Mouse (Mus musculus) liver, embryonic 14 days (tissue): ENCODE results near the gene Zfp82. TPM values are rescaled to one million over a fixed set of nuclear protein-coding genes. Genes with fewer than 3 reads are reported as not detected.

Experiments used
- polyA plus RNA-seq: library from polyadenylated mRNA; depleted of rRNA; stranded (reverse); fragments of >200 nt; gene quantifications from 2 replicates; pipeline ENCODE4 v1.2.3, GENCODE M21; 2012; rRNA removed

The Zfp82 gene
- polyA plus RNA-seq = 0.60 and 0.68 TPM in 2 replicates

GRCm38 (mm10) chr7:30072146-30073028, at the start of gene Zfp82:
Zfp82 (minus strand) TSS chr7:30072900.

GRCm38 (mm10) chr7:30121308-30122187, 48.8 kb upstream of the Zfp82 start, which contains the start of gene Zfp382:
Zfp382 (plus strand) TSS chr7:30121942.

GRCm38 (mm10) chr7:30094646-30095429, 22.1 kb upstream of the Zfp82 start, which contains the start of gene Zfp260:
Zfp260 (plus strand) TSS chr7:30094777.

GRCm38 (mm10) chr7:30090092-30090969, 17.6 kb upstream of the Zfp82 start, which contains the start of the genes Gm26920 and Zfp566:
Gm26920 (minus strand) TSS chr7:30090410.
Zfp566 (minus strand) TSS chr7:30090527.

GRCm38 (mm10) chr7:30050882-30051548, 21.7 kb downstream of the Zfp82 start, which contains the start of gene Zfp14:
Zfp14 (minus strand) TSS chr7:30051380.

Other genes with a start within 250 kb of the Zfp82 start
- 0.41 and 0.53 TPM in 2 replicates for gene Zfp940, start 219.2 kb downstream of the Zfp82 start, polyA plus RNA-seq
- 0.83 and 0.98 TPM in 2 replicates for gene Zfp420, start 212.9 kb downstream of the Zfp82 start, polyA plus RNA-seq
- 1.3 TPM in 2 replicates for gene Zfp27, start 166.3 kb downstream of the Zfp82 start, polyA plus RNA-seq
- gene Zfp383, start 164.7 kb downstream of the Zfp82 start, polyA plus RNA-seq = 0.77 and 0.84 TPM in 2 replicates
- 1.4 and 1.6 TPM in 2 replicates for gene Zfp74, start 118.8 kb downstream of the Zfp82 start, polyA plus RNA-seq
- 5.8 and 6.6 TPM in 2 replicates for gene Zfp568, start 88.9 kb downstream of the Zfp82 start, polyA plus RNA-seq
- gene Zfp14, start 21.5 kb downstream of the Zfp82 start, polyA plus RNA-seq = 0.31 and 0.33 TPM in 2 replicates
- 0.02 TPM in 2 replicates for gene Gm26920, start 17.5 kb upstream of the Zfp82 start, polyA plus RNA-seq
- gene Zfp566, start 17.6 kb upstream of the Zfp82 start, polyA plus RNA-seq = 1.1 and 1.2 TPM in 2 replicates
- gene Zfp260, start 21.9 kb upstream of the Zfp82 start, polyA plus RNA-seq = 5.0 and 5.6 TPM in 2 replicates
- gene Zfp382, start 49.0 kb upstream of the Zfp82 start, polyA plus RNA-seq = 0.57 and 0.73 TPM in 2 replicates
- gene Zfp146, start 96.8 kb upstream of the Zfp82 start, polyA plus RNA-seq = 22.7 and 23.5 TPM in 2 replicates
- gene Cox7a1, start 111.2 kb upstream of the Zfp82 start, polyA plus RNA-seq = 2.8 and 3.4 TPM in 2 replicates
- gene Capns1, start 125.9 kb upstream of the Zfp82 start, polyA plus RNA-seq = 109 and 119 TPM in 2 replicates
- 64.7 and 70.6 TPM in 2 replicates for gene Polr2i, start 159.0 kb upstream of the Zfp82 start, polyA plus RNA-seq
- gene Tbcb, start 159.4 kb upstream of the Zfp82 start, polyA plus RNA-seq = 24.6 and 27.0 TPM in 2 replicates
- gene Ovol3, start 162.8 kb upstream of the Zfp82 start, polyA plus RNA-seq = 0.07 TPM in 1 of 2 replicates, not detected in the other
- gene Thap8, start 207.2 kb upstream of the Zfp82 start, polyA plus RNA-seq = not detected in 2 replicates
- gene Wdr62, start 207.5 kb upstream of the Zfp82 start, polyA plus RNA-seq = 12.3 and 12.9 TPM in 2 replicates
- gene Clip3, start 218.8 kb upstream of the Zfp82 start, polyA plus RNA-seq = 0.85 and 0.99 TPM in 2 replicates
- 13.6 and 13.9 TPM in 2 replicates for gene Alkbh6, start 235.8 kb upstream of the Zfp82 start, polyA plus RNA-seq
- gene Syne4, start 241.9 kb upstream of the Zfp82 start, polyA plus RNA-seq = 9.4 and 10.6 TPM in 2 replicates
- gene E130208F15Rik, start 248.8 kb upstream of the Zfp82 start, polyA plus RNA-seq = 0.12 and 0.16 TPM in 2 replicates